Comparison of ENCODE assay signal across 18 mouse cellular contexts in the genomic region with DNA sequence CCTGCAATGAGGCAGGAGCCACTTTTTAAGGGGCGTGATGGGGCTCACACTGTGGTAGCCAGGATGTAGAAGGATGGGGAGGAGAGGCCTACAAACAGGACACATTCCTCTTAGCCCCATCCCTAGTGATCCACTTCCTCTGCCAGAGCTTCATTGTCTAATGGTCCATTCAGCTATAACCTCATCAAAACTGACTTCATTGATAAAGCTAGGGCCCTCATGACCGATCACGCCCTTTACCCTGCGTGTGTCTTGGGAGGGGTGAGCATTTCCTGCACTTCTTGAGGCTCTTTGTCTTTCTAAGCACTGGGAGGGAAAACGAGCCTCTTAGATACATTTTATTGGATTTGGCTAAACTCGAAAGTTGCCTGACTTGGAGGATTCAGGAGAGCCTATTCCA.
"Had no signal": no experiment of that assay in that cellular context is flagged by ENCODE, and none has a peak within 500 bp of the region (broad histone marks: within the 10 kb centered on the region; RNA-seq: fewer than 3 reads in every experiment).

No protein-coding gene starts in this region.

- H3K9ac ChIP-seq: lung, embryonic 14.5 days; midbrain, embryonic 12.5 days; neural tube, embryonic 13.5 days; neural tube, embryonic 15.5 days had no signal

- DNase-seq: lung, adult 18-20 months; lung, embryonic 14.5 days; lung, postnatal 10 days; lung, postnatal 4 days; midbrain, embryonic 14.5 days; retina, postnatal 1 day; right cerebral cortex, adult 18-20 months; right cerebral cortex, postnatal 25 days; right cerebral cortex, postnatal 4 days; spleen, adult 18-20 months; thymus, adult 18-20 months; thymus, postnatal 36 days had no signal

- ATAC-seq: midbrain, embryonic 16.5 days had no signal

- H3K27ac ChIP-seq: midbrain, embryonic 10.5 days; midbrain, embryonic 12.5 days; neural tube, embryonic 13.5 days; neural tube, embryonic 15.5 days had no signal

- H3K9me3 ChIP-seq: midbrain, embryonic 10.5 days; midbrain, embryonic 12.5 days; neural tube, embryonic 13.5 days; neural tube, embryonic 15.5 days had no signal

- H3K4me3 ChIP-seq: midbrain, embryonic 10.5 days; midbrain, embryonic 12.5 days; myocyte; neural tube, embryonic 13.5 days; neural tube, embryonic 15.5 days had no signal

- H3K4me2 ChIP-seq: lung, embryonic 14.5 days; midbrain, embryonic 12.5 days; neural tube, embryonic 13.5 days; neural tube, embryonic 15.5 days had no signal

- H3K27me3 ChIP-seq: neural tube, embryonic 13.5 days; neural tube, embryonic 15.5 days had no signal

- H3K36me3 ChIP-seq: midbrain, embryonic 10.5 days; midbrain, embryonic 12.5 days; neural tube, embryonic 13.5 days; neural tube, embryonic 15.5 days had no signal
